Mouse (Mus musculus) intestine, embryonic 14.5 days (tissue): ENCODE results near the gene Tagap1. TPM values are rescaled to one million over a fixed set of nuclear protein-coding genes. Genes with fewer than 3 reads are reported as not detected.
"Not testable (repeated sequence)": the region's sequence is repeated elsewhere in the genome, so short reads cannot be mapped to it uniquely, and the experiment has no call there.

ENCODE experiments used
- ATAC-seq: fragments of 200-750 bp; cut with Nextera tagmentation; replicated peaks from 2 replicates; pipeline ENCODE4 v1.8.0; 2017; ENCODE audit warnings: low read depth, moderate number of reproducible peaks, moderate TSS enrichment, moderate library complexity; ENCODE audit not compliant: low FRiP score, low TSS enrichment
- DNase-seq: peaks from one replicate; pipeline ENCODE4 v3.0.0-alpha.2; 2018; ENCODE audit warnings: low spot score
- H3K27ac ChIP-seq: fragments of 300-500 bp; sonication (generic); 2 replicates; pipeline ENCODE4 v1.5.1; 2014; ENCODE audit warnings: low read depth, mild to moderate bottlenecking, control low read depth
- H3K27me3 ChIP-seq: fragments of 300-500 bp; sonication (generic); replicated peaks from 2 replicates; pipeline ENCODE4 v1.6.1; 2014; ENCODE audit warnings: low read length, control low read depth; ENCODE audit not compliant: control insufficient read depth, insufficient read depth
- H3K36me3 ChIP-seq: fragments of 300-500 bp; sonication (generic); 2 replicates; pipeline ENCODE4 v1.6.1; 2014; ENCODE audit warnings: low read length, control low read depth; ENCODE audit not compliant: control insufficient read depth, insufficient read depth
- H3K4me1 ChIP-seq: fragments of 300-500 bp; sonication (generic); replicated peaks from 2 replicates; pipeline ENCODE4 v1.6.1; 2014; ENCODE audit warnings: low read length, control low read depth, mixed read lengths; ENCODE audit not compliant: control insufficient read depth, insufficient read depth
- H3K4me2 ChIP-seq: fragments of 300-500 bp; sonication (generic); 2 replicates; pipeline ENCODE4 v1.6.1; 2014; ENCODE audit warnings: low read length
- H3K4me3 ChIP-seq: fragments of 300-500 bp; sonication (generic); 2 replicates; pipeline ENCODE4 v1.5.1; 2014; ENCODE audit warnings: low read depth, low read length, control low read depth, mixed read lengths
- H3K9ac ChIP-seq: fragments of 300-500 bp; sonication (generic); 2 replicates; pipeline ENCODE4 v1.6.1; 2014; ENCODE audit warnings: mild to moderate bottlenecking, low read length
- H3K9me3 ChIP-seq: fragments of 300-500 bp; sonication (generic); 2 replicates; pipeline ENCODE4 v1.6.1; 2016; ENCODE audit warnings: low read length, control low read depth; ENCODE audit not compliant: control insufficient read depth
- WGBS: fragments of 180-500 bp; shearing (Covaris S2); extraction: QIAGEN DNeasy Blood & Tissue Kit; methylation state at CpG from one replicate; pipeline ENCODE4 v1.1.7; 2014; 5-methylcytosine and 5-hydroxymethylcytosine counted together
- polyA plus RNA-seq: library from polyadenylated mRNA; unstranded; fragments of >200 nt; fragmentation: Nextera tagmentation; extraction: Ambion mirVana; gene quantifications from 2 replicates; pipeline ENCODE4 v1.2.1, GENCODE M21; 2014

Gene Tagap1
- polyA plus RNA-seq, 1 experiment from 2014 or later = 62.2 TPM

DNA sequence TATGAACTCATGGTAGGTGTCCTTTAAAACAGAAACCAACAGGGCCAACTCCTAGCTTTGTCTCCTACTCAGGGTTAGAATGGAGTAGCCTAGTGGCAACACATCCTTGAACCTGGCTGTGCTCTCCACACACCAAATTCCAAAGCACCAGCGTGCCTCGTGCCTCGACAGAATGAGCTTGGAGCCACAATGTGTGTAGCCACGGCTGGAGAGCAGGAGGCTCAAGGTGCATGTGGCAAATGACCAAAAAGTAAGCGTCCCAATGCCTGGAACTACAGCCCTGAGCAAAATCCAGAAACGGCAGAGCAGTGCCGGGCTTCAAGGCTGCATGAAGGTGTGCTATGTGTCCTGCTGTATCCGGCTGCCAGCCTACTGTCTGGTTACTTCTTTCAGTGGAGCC lies 10.3 kb upstream of the Tagap1 start:
- DNase-seq, H3K27me3 ChIP-seq, H3K27ac ChIP-seq, H3K4me3 ChIP-seq, H3K9me3 ChIP-seq, H3K9ac ChIP-seq, ATAC-seq, H3K36me3 ChIP-seq, H3K4me1 ChIP-seq, H3K4me2 ChIP-seq: not testable (repeated sequence)
- WGBS = 90% methylated on average over 8 of the region's 8 CpGs

DNA sequence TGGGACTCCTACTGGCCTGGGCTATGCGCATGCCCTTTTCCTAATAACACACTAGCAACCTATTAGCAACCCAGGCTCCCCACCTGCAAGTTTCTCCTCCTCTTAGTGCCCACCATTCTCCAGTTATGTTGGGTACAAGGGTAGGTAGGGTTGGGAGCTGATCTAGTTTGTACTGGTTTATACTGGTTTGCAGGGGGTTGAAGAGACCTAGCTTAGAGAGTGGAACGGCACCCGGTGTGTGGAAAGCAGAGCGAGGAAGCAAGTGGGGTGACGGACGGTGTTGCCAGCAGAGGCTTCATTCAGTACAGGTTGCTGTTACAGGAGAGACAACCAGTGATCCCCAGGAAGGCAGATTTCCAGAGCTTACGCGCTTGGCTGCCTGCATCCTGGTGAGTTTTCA lies 9.4 kb upstream of the Tagap1 start, which contains the start of gene Rnaset2b:
Rnaset2b (plus strand) TSS at position 301 of the 400 bp plus-strand sequence.
- H3K27ac ChIP-seq, ATAC-seq, H3K36me3 ChIP-seq, H3K4me1 ChIP-seq, H3K4me3 ChIP-seq, H3K4me2 ChIP-seq, H3K27me3 ChIP-seq, H3K9ac ChIP-seq, DNase-seq, H3K9me3 ChIP-seq: not testable (repeated sequence)
- WGBS = no CpG with 5 or more reads among the region's 8 CpGs

DNA sequence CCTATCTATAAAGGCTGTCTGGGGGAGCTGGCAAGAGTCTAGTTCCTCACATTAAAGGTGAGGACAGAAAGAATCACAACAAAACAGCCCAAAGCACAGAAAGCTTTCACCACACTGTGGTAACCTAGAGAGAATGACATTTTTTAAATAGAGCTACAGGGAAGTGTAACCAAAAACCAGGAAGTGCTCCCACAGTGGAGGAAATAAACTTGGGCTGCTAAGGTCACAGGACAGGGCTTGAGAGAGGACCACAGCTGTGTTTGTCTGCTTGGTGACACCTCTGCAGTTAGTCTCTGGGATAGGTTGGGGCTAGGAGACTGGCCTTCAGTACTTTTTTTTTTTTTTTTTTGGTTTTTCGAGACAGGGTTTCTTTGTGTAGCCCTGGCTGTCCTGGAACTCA lies 6.7 kb upstream of the Tagap1 start:
- H3K27me3 ChIP-seq, ATAC-seq, H3K36me3 ChIP-seq, DNase-seq, H3K4me2 ChIP-seq, H3K4me1 ChIP-seq, H3K9ac ChIP-seq, H3K27ac ChIP-seq, H3K4me3 ChIP-seq, H3K9me3 ChIP-seq: not testable (repeated sequence)
- WGBS = no CpG with 5 or more reads among the region's 1 CpGs

DNA sequence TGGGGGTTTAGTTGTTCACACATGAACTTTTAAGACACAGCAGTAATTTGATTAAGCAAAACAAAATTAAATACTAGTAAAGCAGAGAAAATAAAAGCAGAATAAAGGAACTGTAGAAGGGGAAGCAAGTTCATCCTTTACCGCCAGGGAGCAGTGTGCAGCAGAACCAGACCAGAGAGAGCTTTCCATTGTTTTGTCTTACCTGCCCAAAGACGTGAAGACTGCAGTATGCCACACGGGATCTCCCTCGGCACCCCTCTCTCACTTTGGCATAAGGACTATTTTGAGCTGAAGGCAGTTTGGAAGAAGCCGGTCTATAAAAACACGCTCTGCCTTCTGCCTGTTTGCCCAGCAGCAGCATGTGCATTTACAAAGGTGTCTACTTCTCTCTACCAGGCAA lies 4.4 kb upstream of the Tagap1 start:
- H3K4me3 ChIP-seq, H3K9ac ChIP-seq, H3K4me1 ChIP-seq, H3K27me3 ChIP-seq, ATAC-seq, H3K36me3 ChIP-seq, H3K27ac ChIP-seq, H3K9me3 ChIP-seq, H3K4me2 ChIP-seq: not testable (repeated sequence)
- DNase-seq = peak; percentile 63
- WGBS = 13% methylated on average over 5 of the region's 6 CpGs

GRCm38 (mm10) chr17:6962936-6963335 lies 2.0 kb upstream of the Tagap1 start:
- H3K4me3 ChIP-seq, H3K4me1 ChIP-seq, DNase-seq, H3K9me3 ChIP-seq, H3K4me2 ChIP-seq, H3K9ac ChIP-seq, H3K36me3 ChIP-seq, H3K27me3 ChIP-seq, ATAC-seq, H3K27ac ChIP-seq: not testable (repeated sequence)
- 63% methylated on average over 4 of the region's 4 CpGs for WGBS

DNA sequence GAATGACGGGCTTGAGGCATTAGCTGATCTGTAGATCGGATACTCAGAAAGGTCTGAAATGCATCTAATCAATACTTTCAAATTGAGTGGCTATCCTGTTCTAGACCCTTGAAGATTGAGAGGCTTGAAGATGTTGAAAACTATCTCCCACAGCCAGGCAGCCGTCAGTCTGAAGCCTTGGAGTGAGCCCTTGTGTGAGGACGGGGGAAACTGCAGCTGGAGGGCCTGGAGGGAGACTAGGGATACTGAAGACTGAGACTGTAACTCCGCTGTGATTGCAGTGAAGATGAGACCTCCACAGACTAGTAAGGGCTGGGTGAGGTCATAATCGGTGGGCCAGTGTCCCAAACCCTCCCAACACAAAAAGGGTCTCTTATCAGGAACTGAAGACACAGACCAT lies 1.4 kb upstream of the Tagap1 start:
- not testable (repeated sequence) for H3K27me3 ChIP-seq, ATAC-seq, H3K9me3 ChIP-seq, H3K36me3 ChIP-seq, H3K27ac ChIP-seq, DNase-seq, H3K9ac ChIP-seq, H3K4me2 ChIP-seq, H3K4me1 ChIP-seq, H3K4me3 ChIP-seq
- WGBS = 74% methylated on average over 3 of the region's 6 CpGs

GRCm38 (mm10) chr17:6961181-6962000 lies 435 bp upstream of the Tagap1 start:
- H3K9me3 ChIP-seq, H3K36me3 ChIP-seq, H3K27me3 ChIP-seq, H3K9ac ChIP-seq, H3K4me1 ChIP-seq, H3K27ac ChIP-seq: not testable (repeated sequence)
- under 1% methylated on average over 14 of the region's 48 CpGs for WGBS
- ATAC-seq = peak; percentile 95
- peak overlapping the region; percentile 18 for H3K4me3 ChIP-seq
- peak; percentile 54 for DNase-seq
- H3K4me2 ChIP-seq = peak overlapping the region; percentile 28; the same call in 1 of the 2 replicates

- Histone ChIP-seq H3K4me3 (peak overlapping the region; percentile 39), H3K9ac (peak overlapping the region; percentile 51), H3K4me2 (peak overlapping the region; percentile 43)
- DNase-seq = peak; percentile 44
- H3K27me3 ChIP-seq, H3K36me3 ChIP-seq, H3K9me3 ChIP-seq, H3K27ac ChIP-seq, ATAC-seq, H3K4me1 ChIP-seq: not testable (repeated sequence)
- WGBS = under 1% methylated on average over 12 of the region's 12 CpGs
These were observed 607 bp downstream of the Tagap1 start for GRCm38 (mm10) chr17:6960349-6960748.
